Mouse (Mus musculus): ENCODE measurements around the gene Zfp3. TPM values are rescaled to one million over a fixed set of nuclear protein-coding genes. Genes with fewer than 3 reads are reported as not detected.
"Not testable (repeated sequence)": the region's sequence is repeated elsewhere in the genome, so short reads cannot be mapped to it uniquely, and the experiment has no call there.

Zfp3 gene
- polyA plus RNA-seq, 2 experiments from 2014 or later = 3.9 to 5.4 TPM

DNA sequence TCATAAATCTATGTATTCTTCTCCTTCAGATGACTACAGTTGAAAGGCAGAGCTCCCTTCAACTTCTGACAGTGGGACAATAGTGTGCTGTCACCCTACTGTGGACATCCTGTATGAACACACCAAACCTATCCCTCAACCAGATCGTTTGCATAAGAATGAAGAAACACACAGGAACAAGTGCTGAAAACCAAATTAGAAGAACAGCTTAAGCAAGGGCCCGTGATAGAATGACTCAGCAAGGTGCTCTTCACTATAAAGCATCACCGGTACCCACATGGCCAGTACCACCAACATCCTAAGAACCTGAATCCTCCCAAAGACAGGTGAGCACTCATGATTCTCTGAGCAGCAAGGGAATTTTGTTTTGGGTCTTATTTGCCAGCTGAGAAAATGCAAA lies 3.6 kb upstream of the Zfp3 start:
- not testable (repeated sequence) for ATAC-seq

DNA sequence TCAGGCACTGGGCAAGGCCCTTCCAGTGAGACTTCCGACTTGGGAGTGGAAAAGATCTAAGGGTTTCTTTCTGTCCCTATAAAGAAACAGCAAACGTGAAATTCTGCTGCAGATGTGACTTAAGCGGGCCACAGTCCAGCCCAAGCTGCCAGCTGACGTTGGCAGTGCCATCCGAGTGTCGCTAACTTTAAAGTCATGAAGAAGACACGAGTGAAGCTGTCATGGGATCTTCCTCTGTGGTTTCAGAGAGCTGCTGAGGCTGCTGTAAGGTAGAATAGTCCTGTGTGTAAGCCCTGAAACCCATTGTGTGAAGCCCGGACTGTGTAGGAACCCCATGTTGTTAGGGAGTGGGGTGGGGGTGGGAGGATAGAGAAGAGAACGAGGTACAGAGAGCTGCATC lies 1.4 kb upstream of the Zfp3 start:
- no peak for ATAC-seq

DNA sequence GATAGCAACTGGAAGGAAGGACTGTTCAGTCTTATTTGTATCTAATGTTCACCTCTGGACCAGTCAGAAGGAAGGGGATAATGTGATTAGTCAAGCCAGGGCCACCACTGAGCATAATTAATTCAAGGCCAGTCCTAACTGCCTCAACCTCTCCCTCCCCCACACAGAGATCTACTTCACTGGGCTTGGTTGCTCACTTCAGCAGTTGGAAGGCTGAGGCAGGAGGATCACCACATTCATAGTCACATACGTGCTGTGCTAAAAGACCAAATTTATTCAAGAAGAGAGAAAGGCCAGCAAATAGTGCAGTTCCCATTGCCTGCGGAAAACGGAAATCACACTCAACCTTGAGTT lies 450 bp upstream of the Zfp3 start:
- no peak for ATAC-seq

DNA sequence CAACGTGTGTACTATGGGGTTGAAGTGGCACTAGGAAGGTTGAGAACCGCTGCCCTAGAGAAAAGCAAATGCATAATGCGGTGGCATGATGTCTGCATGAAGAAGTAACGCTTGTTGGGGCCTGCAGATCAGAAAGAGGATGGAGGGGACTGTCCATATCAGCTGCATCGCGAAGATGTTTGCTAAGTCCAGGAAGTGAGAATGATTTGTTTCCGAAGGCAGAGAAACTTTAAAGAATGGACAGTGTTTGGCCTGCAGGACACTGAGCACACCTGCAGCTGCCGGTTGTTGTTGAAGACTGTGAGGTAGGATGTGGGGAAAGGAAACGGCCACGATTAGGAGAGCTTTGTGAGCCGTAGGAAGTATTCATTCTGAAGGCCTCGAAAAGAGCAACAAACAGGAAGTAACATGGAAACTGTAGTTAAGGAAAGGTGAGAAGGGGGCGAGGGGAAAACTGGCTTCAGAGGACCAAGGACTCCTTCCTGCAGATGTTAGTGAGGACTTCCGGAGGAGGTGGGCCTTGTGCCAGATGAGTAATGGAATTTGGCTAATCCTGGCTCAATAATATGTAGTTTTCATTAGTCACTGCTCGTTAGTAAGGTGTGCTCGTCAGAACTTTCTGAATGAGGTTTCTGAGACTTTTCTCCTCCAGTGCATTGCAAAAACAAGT lies 1.9 kb downstream of the Zfp3 start:
- ATAC-seq = peak; percentile 28

DNA sequence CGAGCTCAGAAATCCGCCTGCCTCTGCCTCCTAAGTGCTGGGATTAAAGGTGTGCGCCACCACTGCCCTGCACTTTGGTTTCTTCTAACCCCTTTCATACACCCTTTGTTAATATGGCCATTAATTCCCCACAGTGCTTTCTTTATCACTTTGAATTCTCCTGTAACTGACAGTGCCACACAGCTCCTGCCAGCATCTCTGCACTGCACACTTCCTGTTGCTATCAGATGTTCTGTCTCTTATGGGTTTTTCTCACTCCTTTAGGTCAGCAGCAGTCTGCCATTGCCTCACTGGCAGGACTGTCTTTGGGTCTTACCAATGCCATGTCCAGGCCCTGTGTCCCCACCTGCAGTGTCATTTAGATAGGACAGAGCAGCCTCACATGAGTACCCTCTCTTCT lies 6.8 kb downstream of the Zfp3 start:
- ATAC-seq = no peak

DNA sequence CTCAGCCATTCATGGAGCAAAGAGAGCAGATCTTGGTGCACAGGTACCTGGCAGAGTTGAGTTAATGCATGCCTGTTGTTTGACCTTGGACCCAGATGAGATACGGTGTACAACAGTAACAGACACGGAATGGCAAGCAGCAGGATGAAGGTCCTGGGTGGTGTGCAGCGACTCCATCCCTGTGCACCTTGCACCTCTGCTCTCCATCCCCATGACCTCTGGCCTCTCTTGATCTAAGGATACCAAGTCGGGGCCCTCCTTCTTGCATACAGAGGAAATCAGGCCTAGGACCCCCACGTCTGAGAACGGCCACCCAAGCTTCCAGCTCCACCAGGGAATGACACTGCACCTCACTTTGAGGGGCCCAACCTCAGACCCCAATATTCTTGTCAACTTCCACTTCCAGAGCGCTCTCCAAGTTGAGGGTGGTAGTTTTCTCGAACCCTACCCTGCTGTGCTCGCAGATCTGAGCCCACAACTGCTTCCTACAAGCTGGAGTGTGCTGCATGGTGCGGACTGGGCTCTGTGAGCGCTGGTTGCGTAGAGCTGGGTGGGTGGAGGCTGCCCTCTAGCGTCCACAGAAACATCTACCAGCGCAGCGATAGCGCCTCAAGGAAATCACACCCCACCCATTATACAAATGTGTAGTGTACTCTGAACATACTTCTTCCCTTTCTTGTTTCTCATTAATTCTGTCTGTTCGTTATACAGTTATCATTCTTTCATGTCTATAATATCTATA lies 13.0 kb downstream of the Zfp3 start:
- ATAC-seq = peak; percentile 73

DNA sequence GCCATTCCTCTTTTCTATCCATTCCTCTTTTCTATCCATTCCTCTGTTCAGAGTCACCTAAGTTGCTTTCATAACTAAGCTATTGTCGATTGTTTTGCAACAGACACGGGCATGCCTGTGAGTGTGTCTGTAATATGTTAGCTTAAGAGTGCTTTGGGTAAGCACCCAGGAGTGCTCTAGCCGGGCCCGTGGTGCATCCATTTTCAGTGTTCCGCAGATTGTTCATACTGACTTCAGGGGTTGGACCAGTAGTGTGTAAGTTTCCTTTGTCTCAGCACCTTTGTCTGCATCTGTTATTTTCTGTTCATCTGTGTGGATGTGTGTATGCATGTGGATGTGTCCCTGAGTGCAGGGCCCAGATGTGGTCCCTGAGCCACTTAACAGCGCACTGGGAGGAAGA lies 13.6 kb downstream of the Zfp3 start:
- ATAC-seq = no peak

DNA sequence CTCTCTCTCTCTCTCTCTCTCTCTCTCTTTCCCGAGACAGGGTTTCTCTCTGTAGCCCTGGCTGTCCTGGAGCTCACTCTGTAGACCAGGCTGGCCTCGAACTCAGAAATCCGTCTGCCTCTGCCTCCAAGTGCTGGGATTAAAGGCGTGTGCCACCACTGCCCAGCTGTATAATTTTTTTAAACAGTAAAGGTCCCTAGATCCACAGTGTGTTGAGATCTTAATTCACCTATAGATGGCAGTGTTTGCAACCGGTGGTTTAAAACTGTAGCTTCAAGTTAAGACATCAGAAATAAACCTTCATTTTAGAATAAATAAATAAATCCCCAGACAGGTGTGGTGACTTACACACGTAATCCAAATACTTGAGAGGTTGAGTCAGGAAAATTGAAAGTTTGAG lies 14.0 kb downstream of the Zfp3 start:
- peak; percentile 43 for ATAC-seq

DNA sequence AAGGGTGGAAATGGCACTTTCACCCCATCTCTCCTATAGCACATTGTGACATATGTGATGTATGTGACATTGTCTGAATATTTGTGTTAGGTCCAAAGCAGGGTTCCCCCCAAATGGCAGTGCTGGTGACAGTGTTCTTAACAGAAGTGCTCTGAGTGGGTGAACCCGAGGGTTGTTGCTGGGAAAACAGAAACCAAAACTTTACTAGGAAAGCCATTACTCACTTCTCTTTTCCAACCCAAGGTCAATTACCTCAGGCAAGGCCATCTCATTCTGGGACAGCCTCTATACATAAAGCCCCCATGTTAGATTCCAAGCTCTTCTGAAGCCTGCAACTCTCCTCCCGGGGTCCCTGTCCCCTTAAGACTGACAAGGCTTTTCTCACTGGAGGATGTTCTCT lies 21.9 kb downstream of the Zfp3 start:
- ATAC-seq = no peak

DNA sequence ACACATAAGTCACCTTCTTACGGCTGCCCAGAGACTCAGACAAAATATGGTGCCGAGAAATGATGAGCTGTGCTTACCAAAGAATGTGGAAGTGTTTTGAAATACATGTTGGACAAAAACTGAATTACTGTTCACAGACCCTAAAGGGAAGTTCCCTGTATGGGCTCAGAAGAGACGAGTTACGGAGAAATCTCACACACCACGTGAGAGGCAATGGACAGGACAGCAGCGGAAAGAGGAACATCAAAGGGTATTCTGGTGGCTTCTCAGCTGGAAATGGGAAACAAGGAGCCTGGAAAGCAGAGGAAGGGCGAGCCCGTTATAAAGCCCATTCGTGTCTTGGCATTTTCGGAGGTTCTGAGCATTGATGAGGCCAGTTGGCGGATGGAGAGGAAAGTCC lies 23.0 kb downstream of the Zfp3 start:
- no peak for ATAC-seq

DNA sequence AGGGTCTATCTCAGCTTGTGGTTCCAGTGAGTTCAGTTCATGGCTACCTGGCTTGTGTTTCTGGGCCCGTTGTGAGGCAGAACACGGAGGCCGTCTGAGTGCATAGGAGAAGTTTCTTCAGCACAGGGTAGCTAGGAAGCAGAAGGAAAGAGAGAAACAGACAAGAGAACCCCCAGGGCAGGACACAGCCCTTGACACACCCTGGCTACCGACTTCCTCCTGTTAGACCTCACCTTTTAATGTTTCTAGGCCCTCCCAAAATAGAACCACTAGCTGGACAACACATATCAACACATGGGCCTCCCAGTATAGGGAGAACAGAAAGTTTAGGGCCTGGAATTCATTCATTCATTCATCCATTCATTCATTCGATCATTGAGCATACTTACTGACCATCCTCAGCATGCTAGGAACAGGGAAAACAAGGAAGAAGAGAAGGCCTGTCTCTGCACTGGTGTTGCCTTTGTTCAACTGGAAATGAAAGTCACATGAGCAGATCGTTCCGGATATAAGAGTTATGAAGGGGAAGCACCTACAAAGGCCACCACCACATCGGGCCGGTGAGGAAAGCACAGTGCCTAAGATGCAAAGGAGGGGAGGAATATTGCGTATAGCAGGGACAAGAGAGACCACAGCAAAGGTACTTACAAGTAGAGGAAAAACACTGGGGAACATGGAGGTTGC lies 25.1 kb downstream of the Zfp3 start:
- ATAC-seq = peak; percentile 83

DNA sequence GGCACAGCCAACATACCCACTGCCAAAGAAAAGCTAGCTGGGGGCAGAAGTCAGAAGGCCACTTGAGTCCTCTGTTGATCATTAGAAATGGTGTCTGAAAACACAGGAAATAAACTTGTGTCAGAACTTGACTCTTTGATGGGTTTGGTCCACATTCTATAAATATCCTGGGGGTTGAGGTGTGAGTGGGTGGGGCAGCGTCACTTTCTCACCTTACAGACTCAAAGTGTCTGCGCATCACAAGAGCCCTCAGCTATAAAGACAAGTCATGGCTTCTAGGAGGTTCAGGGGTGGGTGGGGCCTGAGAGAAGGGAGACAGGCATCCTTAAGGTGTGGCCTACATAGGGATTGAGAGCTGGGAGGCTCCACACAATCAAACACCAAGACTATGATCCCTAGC lies 26.4 kb downstream of the Zfp3 start:
- ATAC-seq = peak; percentile 43

DNA sequence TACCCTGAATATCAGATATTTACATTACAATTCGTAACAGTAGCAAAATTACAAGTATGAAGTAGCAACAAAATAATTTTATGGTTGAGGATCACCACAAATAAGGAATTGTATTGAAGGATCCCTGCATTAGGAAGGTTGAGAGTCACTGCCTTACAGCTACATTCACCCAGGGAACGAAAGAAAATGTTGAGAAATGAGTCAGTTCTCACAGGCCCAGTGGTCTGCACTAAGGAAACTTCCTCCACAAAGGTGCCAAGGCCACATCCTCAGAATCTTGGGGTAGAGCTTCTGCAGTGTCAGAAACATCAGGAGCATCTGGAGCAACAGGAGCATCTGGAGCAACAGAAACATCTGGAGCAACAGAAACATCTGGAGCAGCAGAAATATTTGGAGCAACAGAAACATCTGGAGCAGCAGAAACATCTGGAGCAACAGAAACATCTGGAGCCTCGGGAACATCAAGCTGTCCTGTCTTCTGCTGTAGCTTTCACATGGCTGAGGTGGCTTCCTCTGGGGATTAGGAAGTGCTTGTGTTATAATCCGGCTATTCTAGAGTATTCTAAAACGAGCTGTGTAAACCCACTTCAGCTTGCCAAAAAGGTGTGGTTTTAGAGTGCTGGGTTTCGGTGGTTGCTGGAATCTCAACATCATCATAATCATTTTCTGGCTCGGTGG lies 27.0 kb downstream of the Zfp3 start:
- ATAC-seq = no peak

DNA sequence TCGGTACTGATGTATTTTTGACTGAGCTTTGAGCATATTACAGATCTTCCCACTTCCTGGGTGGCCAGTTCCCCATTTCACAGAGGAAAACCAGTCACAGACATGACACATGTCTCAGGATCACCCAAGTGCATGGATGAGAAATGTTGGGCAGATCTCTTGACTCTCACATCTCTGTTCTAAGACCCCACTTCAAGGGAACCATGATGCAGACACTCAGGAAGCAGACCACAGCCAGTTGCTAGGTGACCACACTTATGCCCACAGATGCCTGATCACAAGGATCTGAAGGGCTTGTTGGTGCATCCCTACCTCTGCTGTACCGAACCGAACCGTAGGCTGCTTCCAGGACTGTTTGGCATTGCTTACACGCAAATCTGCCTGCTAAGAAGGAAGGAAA lies 27.7 kb downstream of the Zfp3 start:
- ATAC-seq = no peak

DNA sequence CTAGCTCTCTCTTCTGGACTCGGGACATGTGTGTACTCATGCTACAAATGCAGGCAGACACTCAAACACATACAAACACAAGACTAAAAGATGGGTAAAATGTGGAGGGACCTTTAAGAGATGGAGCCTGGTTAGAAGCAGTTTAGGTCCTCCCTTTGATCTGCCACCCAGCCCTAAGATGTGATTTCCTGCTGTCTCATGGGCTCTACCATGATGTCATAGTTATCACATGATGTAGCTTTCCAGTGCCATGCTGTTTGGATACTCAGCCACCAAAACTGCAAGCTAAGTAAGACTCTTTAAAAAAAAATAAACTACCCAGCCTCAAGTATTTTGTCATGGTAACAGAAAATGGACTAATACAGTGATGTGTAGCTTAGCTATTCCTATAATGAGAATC lies 28.4 kb downstream of the Zfp3 start:
- peak; percentile 25 for ATAC-seq

DNA sequence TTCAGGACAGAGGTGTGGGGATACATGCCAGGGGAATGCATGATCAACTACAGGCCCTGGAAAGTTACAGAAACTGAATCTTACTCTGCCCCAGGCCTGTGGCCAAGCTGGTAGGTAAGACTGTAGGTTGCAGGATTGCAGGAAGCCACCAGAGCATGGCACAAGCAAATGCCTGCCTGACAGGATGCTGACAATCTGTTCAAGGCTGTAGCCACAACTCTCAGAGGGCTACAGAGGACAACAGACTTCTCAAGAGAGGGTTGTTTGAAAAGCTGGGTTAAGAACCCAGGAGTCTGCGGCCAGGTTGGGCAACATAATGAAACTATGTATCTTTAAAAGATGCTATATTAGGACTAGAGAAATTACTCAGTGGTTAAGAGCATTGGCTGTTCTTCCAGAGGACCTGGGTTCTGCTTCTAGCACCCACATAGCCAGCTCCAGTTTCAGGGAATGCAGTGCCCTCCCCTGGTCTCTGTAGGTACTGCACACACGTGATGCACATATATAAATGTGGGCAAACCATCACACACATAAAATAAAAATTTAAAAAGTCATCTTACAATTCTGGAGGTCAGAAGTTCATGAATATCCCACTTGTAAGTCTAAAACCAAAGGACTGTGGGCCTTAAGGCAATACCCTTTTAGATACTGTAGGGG lies 38.3 kb downstream of the Zfp3 start:
- ATAC-seq = no peak

DNA sequence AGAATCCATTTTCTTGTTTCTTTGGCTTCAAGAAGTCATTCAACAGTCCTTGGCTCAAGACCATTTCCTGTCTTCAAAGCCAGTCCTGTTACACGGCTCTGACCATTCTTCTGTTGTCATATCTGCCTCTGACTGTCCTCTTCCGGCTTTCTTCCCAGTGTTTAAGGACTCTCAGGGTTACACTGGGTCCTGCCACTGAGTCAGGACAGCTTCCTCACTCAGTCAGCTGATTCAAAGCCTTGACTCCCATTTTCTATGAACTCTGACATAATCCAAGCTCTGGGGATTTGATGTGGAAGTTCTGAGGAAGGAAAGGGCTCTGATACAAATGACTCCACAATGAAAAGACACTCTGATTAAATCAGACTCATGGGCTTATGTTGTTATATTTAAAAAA lies 38.9 kb downstream of the Zfp3 start:
- ATAC-seq = no peak

DNA sequence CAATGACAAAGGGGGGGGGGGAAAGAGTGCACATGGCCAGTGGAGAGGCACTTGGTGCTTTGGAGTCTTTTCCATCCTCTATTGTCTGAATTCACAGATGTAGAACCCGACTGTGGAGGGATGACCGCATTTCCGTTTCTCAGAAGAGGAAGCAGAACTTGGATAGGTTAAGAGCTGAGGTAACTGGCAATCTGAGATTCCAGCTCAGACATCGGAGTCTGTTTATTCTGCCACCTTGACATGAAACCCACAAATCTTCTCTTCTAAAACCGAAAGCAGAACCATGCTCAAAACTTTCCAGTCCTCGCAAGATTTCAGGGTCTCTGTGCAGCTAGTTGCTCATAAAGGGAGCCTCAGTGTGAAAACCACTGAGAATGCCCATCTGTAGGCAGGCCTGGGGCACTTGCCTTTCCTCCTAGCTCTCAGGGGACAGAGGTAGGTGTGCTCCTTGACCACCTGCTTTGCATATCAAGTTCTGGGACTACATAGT lies 39.7 kb downstream of the Zfp3 start:
- peak; percentile 82 for ATAC-seq

DNA sequence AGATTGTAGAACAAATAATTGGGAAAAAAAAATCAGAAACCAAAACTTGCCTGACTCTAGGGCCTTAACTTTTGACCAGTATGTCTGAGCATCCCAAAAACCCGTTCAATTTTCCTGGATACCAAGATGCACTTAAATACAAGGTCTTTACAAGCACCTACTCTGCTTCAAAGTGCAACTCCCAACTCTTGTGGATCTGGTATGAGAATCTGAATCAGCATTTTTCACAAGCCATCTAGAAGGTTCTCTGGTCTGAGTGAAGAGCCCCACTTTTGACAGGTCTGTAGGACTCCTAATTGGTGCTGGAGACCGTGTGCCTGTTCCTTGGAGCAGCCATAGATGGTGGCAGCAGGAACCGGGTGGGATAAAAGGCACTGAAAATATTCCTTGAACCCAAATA lies 40.4 kb downstream of the Zfp3 start:
- no peak for ATAC-seq

DNA sequence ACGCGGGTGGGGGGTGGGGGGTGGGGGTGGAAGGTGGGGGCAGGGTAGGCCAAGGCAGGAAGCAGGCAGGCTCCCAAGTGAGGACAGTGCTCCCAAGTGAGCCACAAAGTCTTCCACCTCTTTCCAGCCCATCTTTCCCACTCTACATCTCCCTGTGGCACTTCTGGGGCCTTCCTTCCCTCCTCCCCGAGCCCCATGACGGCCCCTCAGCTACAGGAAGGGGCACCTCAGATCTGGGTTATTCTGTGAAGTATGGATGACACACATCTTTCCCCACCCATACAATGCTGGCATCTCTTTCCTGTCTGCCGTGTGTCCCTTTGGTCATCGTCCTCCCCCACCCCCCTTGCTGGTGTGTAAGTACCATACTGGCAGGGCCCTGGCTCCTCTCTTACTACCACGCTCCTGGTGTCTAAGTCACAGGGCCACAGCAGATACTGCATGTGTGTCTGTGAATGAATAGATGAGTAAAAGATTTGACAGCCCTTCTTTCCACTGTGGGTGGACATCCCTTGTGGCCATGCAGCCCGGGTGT lies 41.7 kb downstream of the Zfp3 start:
- no peak for ATAC-seq

DNA sequence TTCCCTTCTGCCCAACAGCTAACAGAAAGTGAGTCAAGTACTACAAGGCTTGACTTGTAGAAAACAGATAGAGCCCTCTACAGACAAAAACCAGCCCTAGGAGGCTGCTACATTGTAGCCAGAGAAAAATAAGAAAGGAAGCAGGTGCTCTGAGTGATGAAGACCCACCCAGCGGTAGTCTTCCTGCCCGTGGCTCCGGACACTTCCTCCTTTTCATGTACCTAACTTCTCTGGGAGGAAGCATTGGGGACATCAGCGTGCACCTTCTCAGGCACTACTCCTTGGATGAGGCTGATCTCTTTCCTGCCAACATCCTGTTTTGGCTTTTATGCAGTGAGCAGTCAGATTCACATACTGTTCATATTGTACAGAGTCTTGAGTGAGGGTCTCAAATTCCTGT lies 42.7 kb downstream of the Zfp3 start:
- ATAC-seq = no peak

DNA sequence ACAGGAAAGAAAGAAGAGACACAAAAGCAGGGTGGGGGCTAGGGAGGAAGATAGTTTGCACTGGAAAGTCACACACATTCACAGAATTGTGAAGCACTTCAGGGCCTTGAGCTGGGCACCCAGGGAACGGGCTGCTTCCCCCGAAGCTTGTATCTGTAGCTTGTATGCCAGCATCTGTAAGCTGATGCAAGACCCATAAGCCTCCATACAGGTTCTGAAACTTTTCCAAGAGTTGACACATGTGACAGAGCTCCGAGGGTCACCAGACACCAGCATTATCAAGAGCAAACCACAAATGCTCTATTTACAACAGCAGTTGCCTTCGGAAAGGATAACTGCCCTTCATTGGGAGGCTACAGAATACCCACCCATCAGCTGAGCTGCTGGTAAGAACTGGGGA lies 43.6 kb downstream of the Zfp3 start:
- ATAC-seq = no peak

DNA sequence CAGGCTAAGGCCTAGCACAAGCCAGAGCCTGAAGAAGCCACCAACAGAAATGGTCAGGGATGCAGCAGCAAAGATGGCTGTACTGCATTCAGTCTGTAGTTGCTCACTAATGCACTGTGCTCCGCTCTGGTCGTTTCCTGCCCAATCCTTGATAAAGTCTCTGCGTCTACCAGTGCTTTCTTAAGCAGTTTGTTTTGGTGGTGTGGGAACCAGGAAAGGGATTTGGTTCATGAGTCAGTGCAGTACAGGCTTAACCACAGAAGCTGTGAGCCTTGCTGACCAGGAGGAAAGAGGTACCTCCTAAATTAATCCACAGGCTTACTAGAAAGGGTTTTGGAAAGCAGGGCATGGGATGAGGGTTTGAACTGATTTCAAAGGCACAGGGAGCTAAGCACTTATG lies 44.1 kb downstream of the Zfp3 start:
- ATAC-seq = no peak
